Mouse (Mus musculus): ENCODE data around the gene Otos.

Otos gene

GRCm38 (mm10) chr1:92646601-92647000 lies 2.0 kb downstream of the Otos start:
- WGBS: 88% methylated on average over 7 of the region's 7 CpGs

GRCm38 (mm10) chr1:92646111-92646510 lies 2.5 kb downstream of the Otos start:
- WGBS: 59% methylated on average over 2 of the region's 2 CpGs

GRCm38 (mm10) chr1:92644916-92645315 lies 3.7 kb downstream of the Otos start:
- WGBS: 88% methylated on average over 5 of the region's 5 CpGs

- WGBS: 85% methylated on average over 4 of the region's 4 CpGs
Observed at GRCm38 (mm10) chr1:92643691-92644090, 5.0 kb downstream of the Otos start.

- under 1% methylated on average over 50 of the region's 50 CpGs for WGBS
Observed at GRCm38 (mm10) chr1:92641514-92642272, 6.9 kb downstream of the Otos start, which contains the start of gene Cops9. Gene Cops9 (minus strand): TSS chr1:92641985.

GRCm38 (mm10) chr1:92640393-92640792 lies 8.2 kb downstream of the Otos start:
- WGBS: 81% methylated on average over 6 of the region's 6 CpGs

GRCm38 (mm10) chr1:92638736-92639135 lies 9.9 kb downstream of the Otos start:
- 82% methylated on average over 4 of the region's 4 CpGs for WGBS

- WGBS: 34% methylated on average over 3 of the region's 3 CpGs
Observed at GRCm38 (mm10) chr1:92638181-92638580, 10.5 kb downstream of the Otos start.

GRCm38 (mm10) chr1:92637501-92638172 lies 11.0 kb downstream of the Otos start:
- 81% methylated on average over 15 of the region's 15 CpGs for WGBS

- 95% methylated on average over 11 of the region's 11 CpGs for WGBS
Observed at GRCm38 (mm10) chr1:92636676-92637075, 12.0 kb downstream of the Otos start.

GRCm38 (mm10) chr1:92636015-92636414 lies 12.6 kb downstream of the Otos start:
- WGBS: 82% methylated on average over 8 of the region's 8 CpGs

GRCm38 (mm10) chr1:92634976-92635599 lies 13.6 kb downstream of the Otos start:
- WGBS: 46% methylated on average over 4 of the region's 4 CpGs

- 70% methylated on average over 1 of the region's 1 CpGs for WGBS
Observed at GRCm38 (mm10) chr1:92634569-92634968, 14.1 kb downstream of the Otos start.

- WGBS: 69% methylated on average over 8 of the region's 8 CpGs
Observed at GRCm38 (mm10) chr1:92633726-92634125, 14.9 kb downstream of the Otos start.

GRCm38 (mm10) chr1:92632948-92633347 lies 15.7 kb downstream of the Otos start:
- 69% methylated on average over 6 of the region's 6 CpGs for WGBS

GRCm38 (mm10) chr1:92632196-92632595 lies 16.4 kb downstream of the Otos start:
- 76% methylated on average over 5 of the region's 5 CpGs for WGBS

- WGBS: 54% methylated on average over 4 of the region's 4 CpGs
Observed at GRCm38 (mm10) chr1:92628227-92628626, 20.4 kb downstream of the Otos start.

- WGBS: 51% methylated on average over 4 of the region's 4 CpGs
Observed at GRCm38 (mm10) chr1:92618360-92618759, 30.3 kb downstream of the Otos start.

- WGBS: 82% methylated on average over 2 of the region's 2 CpGs
Observed at GRCm38 (mm10) chr1:92617488-92617887, 31.2 kb downstream of the Otos start, which contains the start of gene Olfr12. Gene Olfr12 (plus strand): TSS chr1:92617788.

- 43% methylated on average over 1 of the region's 1 CpGs for WGBS
Observed at GRCm38 (mm10) chr1:92616046-92616445, 32.6 kb downstream of the Otos start.

- WGBS: 8% methylated on average over 1 of the region's 1 CpGs
Observed at GRCm38 (mm10) chr1:92614516-92614915, 34.1 kb downstream of the Otos start.

- WGBS: 47% methylated on average over 4 of the region's 4 CpGs
Observed at GRCm38 (mm10) chr1:92613175-92613574, 35.5 kb downstream of the Otos start.

- WGBS: 9% methylated on average over 5 of the region's 5 CpGs
Observed at GRCm38 (mm10) chr1:92611008-92611407, 37.6 kb downstream of the Otos start.

All from cerebral cortex, adult 2 months (tissue).